ENCODE assay signal across 11 mouse cellular contexts in the genomic region with DNA sequence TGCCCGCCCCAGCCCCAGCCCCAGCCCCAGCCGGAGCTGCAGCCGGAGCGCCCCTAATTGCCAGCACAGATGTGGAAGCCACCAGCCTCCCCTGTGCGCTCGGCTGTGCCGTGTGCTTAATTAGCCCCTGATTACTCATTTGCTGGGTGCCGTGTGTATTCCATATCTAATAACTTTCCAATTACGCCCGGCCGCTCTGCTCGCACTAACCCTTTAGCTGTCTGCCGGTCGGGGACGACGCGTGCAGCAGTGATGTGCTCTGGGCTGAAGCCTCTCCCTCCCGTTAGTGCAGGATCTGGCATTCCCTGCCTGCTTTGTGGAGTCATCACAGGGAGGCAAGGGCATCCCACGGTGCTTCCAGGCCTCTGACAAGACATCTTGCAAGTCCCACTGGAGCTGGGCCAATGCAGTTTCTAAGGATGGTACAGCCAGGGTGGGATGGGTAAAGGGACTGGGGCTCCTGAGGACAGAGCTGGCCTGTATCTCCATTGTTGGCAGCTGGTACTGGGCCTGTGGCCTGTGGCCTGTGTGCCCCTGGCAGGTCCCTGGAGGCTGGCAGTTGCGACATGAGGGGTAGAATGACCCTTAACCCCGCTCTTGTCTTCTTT.
DNase-seq lines count a peak whose midpoint lies in the region; ATAC-seq and TF ChIP-seq lines count a peak whose summit lies in the region.
"Had no signal": no experiment of that assay in that cellular context is flagged by ENCODE, and none has a peak within 500 bp of the region (broad histone marks: within the 10 kb centered on the region; RNA-seq: fewer than 3 reads in every experiment).

No protein-coding gene starts in this region.

- H3K4me1 ChIP-seq in forebrain, postnatal 0 days (ENCODE audit: insufficient read depth): peaks cover 12% of the 10 kb centered on the region; the same call in 1 of the 2 replicates
- H3K4me1 ChIP-seq in midbrain, embryonic 13.5 days (replicated peaks): peaks cover 85% of the 10 kb centered on the region

- H3K36me3 ChIP-seq in forebrain, postnatal 0 days (ENCODE audit: insufficient read depth): no peaks in the 10 kb centered on the region
- no peaks in the 10 kb centered on the region for H3K36me3 ChIP-seq in midbrain, embryonic 13.5 days

- TF ChIP-seq CTCF in forebrain, postnatal 0 days (IDR thresholded peaks at IDR 0.05; ENCODE audit: low read depth): no peak

- peak; percentile 67 to 72 for DNase-seq in cerebellum, postnatal 10 days
- DNase-seq in cerebellum, adult 11-12 months: no peak
- DNase-seq in adrenal gland, postnatal 25 days: peak; percentile 48
- DNase-seq in forebrain, postnatal 0 days: peak; percentile 61
- no peak for DNase-seq in lung, postnatal 36 days
- DNase-seq in yolk sac, embryonic 10.5 days (ENCODE audit: low spot score): no peak
- no peak for DNase-seq in urinary bladder, postnatal 4 days (ENCODE audit: low spot score in 2 of 2)
- DNase-seq: gastrocnemius, postnatal 14 days had no signal

- 0 out of 2 replicates have a peak overlapping the region, but pooled peaks have one; percentile 1 for H3K4me2 ChIP-seq in forebrain, postnatal 0 days (ENCODE audit: low read depth)
- 0 out of 2 replicates have a peak overlapping the region, but pooled peaks have one; percentile 12 for H3K4me2 ChIP-seq in midbrain, embryonic 13.5 days (replicated peaks)

- no peaks in the 10 kb centered on the region for H3K27me3 ChIP-seq in forebrain, postnatal 0 days (ENCODE audit: insufficient read depth, low read length)
- H3K27me3 ChIP-seq in midbrain, embryonic 13.5 days: no peaks in the 10 kb centered on the region

- H3K9ac ChIP-seq in forebrain, postnatal 0 days: 0 out of 2 replicates have a peak overlapping the region, but pooled peaks have one; percentile 1
- H3K9ac ChIP-seq in midbrain, embryonic 13.5 days (replicated peaks): peak overlapping the region; percentile 40; the same call in 1 of the 2 replicates

- WGBS in forebrain, postnatal 0 days: 17% methylated on average over 21 of the region's 21 CpGs
- 45% methylated on average over 21 of the region's 21 CpGs for WGBS in midbrain, embryonic 13.5 days

- ATAC-seq in forebrain, postnatal 0 days: peak; percentile 76
- peak; percentile 72 for ATAC-seq in midbrain, embryonic 13.5 days
- ATAC-seq: inflammation-experienced regulatory T-cells, adult 6 months; lung, postnatal 0 days had no signal

- H3K9me3 ChIP-seq in forebrain, postnatal 0 days (ENCODE audit: low read length): no peaks in the 10 kb centered on the region
- H3K9me3 ChIP-seq in midbrain, embryonic 13.5 days: no peaks in the 10 kb centered on the region

- H3K4me3 ChIP-seq in forebrain, postnatal 0 days (ENCODE audit: low read depth, low read length): no peak overlapping the region
- H3K4me3 ChIP-seq in midbrain, embryonic 13.5 days (replicated peaks): no peak overlapping the region

- 0 out of 2 replicates have a peak overlapping the region, but pooled peaks have one; percentile 21 for H3K27ac ChIP-seq in forebrain, postnatal 0 days (ENCODE audit: low read depth, low read length)
- H3K27ac ChIP-seq in midbrain, embryonic 13.5 days: peak overlapping the region; percentile 87

Comparison
In these comparisons a context has a peak if more than half of its experiments do, and no peak if none do; other contexts are left out.
1. DNase-seq: peak in cerebellum, postnatal 10 days (2 of 2), adrenal gland, postnatal 25 days (single experiment) and forebrain, postnatal 0 days (single experiment); none in cerebellum, adult 11-12 months (single experiment), lung, postnatal 36 days (single experiment), yolk sac, embryonic 10.5 days (single experiment) and urinary bladder, postnatal 4 days (0 of 2).